Mouse (Mus musculus) lung, adult 2 months (tissue): ENCODE results near the gene Pithd1.

Experiments
- CTCF ChIP-seq: fragments of 200-500 bp; IDR thresholded peaks from 2 replicates; pipeline ENCODE4 v1.5.1; 2011; ENCODE audit warnings: mild to moderate bottlenecking, low read length, control low read depth; ENCODE audit not compliant: insufficient read depth
- POLR2A ChIP-seq: fragments of 200-500 bp; IDR thresholded peaks from 2 replicates; pipeline ENCODE4 v1.6.1; 2011; ENCODE audit warnings: low read depth, mild to moderate bottlenecking, control low read depth, low read length, borderline replicate concordance; ENCODE audit errors: extremely low read depth

GRCm38 (mm10) chr4:135942193-135942592, 44.9 kb downstream of the Pithd1 start:
- TF ChIP-seq CTCF, result no peak
- no peak for TF ChIP-seq POLR2A
